Mouse (Mus musculus): ENCODE measurements around the gene Hyal3.

GRCm38 (mm10) chr9:107619546-107619879 is 38.9 kb downstream of the Hyal3 start:
- TF ChIP-seq CTCF (IDR thresholded peaks at IDR 0.05; ENCODE audit: extremely low read depth, insufficient read depth, insufficient read length, insufficient replicate concordance) = no peak
- no peak for TF ChIP-seq POLR2A (IDR thresholded peaks at IDR 0.05; ENCODE audit: low read depth, low read length)

Measured in spleen, adult 2 months (tissue).